Mouse (Mus musculus): ENCODE measurements around the gene Nampt. TPM values are rescaled to one million over a fixed set of nuclear protein-coding genes. Genes with fewer than 3 reads are reported as not detected.

Nampt gene
- polyA plus RNA-seq, 1 experiment from 2014 or later = 19.8 TPM

GRCm38 (mm10) chr12:32828137-32828760 lies 8.9 kb downstream of the Nampt start:
- H3K27ac ChIP-seq (replicated peaks in 1 of 2; ENCODE audit: control insufficient read depth in 1 of 2, insufficient read depth in 1 of 2, low read depth in 2 of 2, low read length in 2 of 2) = no peak overlapping the region
- no peaks in the 10 kb centered on the region for H3K9me3 ChIP-seq (ENCODE audit: control insufficient read depth, low read length)
- ATAC-seq (ENCODE audit: insufficient number of reproducible peaks, insufficient read depth, low FRiP score, low read depth) = no peak
- no peak overlapping the region for H3K9ac ChIP-seq (ENCODE audit: low read length)
- H3K4me1 ChIP-seq (ENCODE audit: control insufficient read depth in 2 of 2, insufficient read depth in 2 of 2, low read length in 2 of 2) = no peaks in the 10 kb centered on the region; a peak in 1 of 4 replicates
- no peak overlapping the region for H3K4me3 ChIP-seq (ENCODE audit: control insufficient read depth in 1 of 2, insufficient read depth in 1 of 2, low read depth in 1 of 2, low read length in 2 of 2)
- peaks cover 17% of the 10 kb centered on the region for H3K36me3 ChIP-seq (ENCODE audit: control insufficient read depth, insufficient read depth, low read length)
- H3K27me3 ChIP-seq (ENCODE audit: control insufficient read depth, insufficient read depth, low read length) = no peaks in the 10 kb centered on the region
- 71% methylated on average over 8 of the region's 8 CpGs for WGBS
- H3K4me2 ChIP-seq (ENCODE audit: low read length) = no peak overlapping the region

DNA sequence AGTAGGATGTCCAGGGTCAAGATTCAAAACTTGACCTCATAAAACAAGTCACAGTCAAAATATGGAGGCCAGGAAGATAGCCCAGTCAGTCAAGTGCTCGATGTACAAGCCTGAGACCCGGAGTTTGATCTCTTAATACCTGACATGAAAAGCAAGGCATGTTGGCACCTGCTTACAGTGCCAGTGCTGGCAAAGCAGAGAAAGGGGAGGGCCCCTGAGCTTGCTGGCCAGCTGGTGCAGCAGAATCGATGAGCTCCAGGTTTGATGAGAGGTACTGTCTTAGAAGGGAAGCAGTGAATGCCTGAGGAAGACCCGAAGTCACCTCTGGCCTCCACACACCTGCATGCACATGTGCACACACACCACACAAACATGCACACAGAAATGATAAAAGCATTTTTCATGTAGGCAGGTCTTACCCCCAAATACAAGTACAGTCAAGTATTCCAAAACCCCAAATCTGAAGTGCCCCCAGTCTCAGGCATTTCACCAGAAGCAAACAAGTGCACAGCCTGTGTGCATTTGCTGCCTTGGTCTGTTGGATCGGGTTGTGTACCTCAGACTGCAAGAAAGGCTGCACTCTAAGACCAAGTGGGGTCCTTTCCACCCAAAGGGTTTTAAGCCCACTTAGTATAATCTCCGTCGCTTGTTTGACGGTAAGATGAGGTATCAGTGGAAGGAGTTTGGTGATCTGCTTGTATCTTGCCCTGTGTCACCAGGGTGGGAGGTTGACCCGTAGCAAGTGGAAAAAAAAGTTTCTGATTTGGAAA lies 10.2 kb downstream of the Nampt start:
- ATAC-seq (ENCODE audit: insufficient number of reproducible peaks, insufficient read depth, low FRiP score, low read depth) = no peak
- no peak overlapping the region for H3K4me3 ChIP-seq (ENCODE audit: control insufficient read depth in 1 of 2, insufficient read depth in 1 of 2, low read depth in 1 of 2, low read length in 2 of 2)
- no peaks in the 10 kb centered on the region for H3K27me3 ChIP-seq (ENCODE audit: control insufficient read depth, insufficient read depth, low read length)
- H3K9me3 ChIP-seq (ENCODE audit: control insufficient read depth, low read length) = no peaks in the 10 kb centered on the region
- H3K4me2 ChIP-seq (ENCODE audit: low read length) = no peak overlapping the region
- WGBS = 80% methylated on average over 9 of the region's 9 CpGs
- no peak overlapping the region for H3K27ac ChIP-seq (replicated peaks in 1 of 2; ENCODE audit: control insufficient read depth in 1 of 2, insufficient read depth in 1 of 2, low read depth in 2 of 2, low read length in 2 of 2)
- peaks cover 17% of the 10 kb centered on the region for H3K36me3 ChIP-seq (ENCODE audit: control insufficient read depth, insufficient read depth, low read length)
- H3K4me1 ChIP-seq (ENCODE audit: control insufficient read depth in 2 of 2, insufficient read depth in 2 of 2, low read length in 2 of 2) = no peaks in the 10 kb centered on the region; a peak in 1 of 4 replicates
- no peak overlapping the region for H3K9ac ChIP-seq (ENCODE audit: low read length)

GRCm38 (mm10) chr12:32832076-32832475 lies 12.7 kb downstream of the Nampt start:
- peaks cover 2 to 8% of the 10 kb centered on the region in 2 experiments for H3K4me1 ChIP-seq (ENCODE audit: control insufficient read depth in 2 of 2, insufficient read depth in 2 of 2, low read length in 2 of 2)
- H3K27ac ChIP-seq (replicated peaks in 1 of 2; ENCODE audit: control insufficient read depth in 1 of 2, insufficient read depth in 1 of 2, low read depth in 2 of 2, low read length in 2 of 2) = no peak overlapping the region
- 97% methylated on average over 3 of the region's 3 CpGs for WGBS
- ATAC-seq (ENCODE audit: insufficient number of reproducible peaks, insufficient read depth, low FRiP score, low read depth) = no peak
- peaks cover 17% of the 10 kb centered on the region for H3K36me3 ChIP-seq (ENCODE audit: control insufficient read depth, insufficient read depth, low read length)
- H3K9ac ChIP-seq (ENCODE audit: low read length) = no peak overlapping the region
- no peak overlapping the region for H3K4me2 ChIP-seq (ENCODE audit: low read length)
- no peaks in the 10 kb centered on the region for H3K9me3 ChIP-seq (ENCODE audit: control insufficient read depth, low read length)
- H3K4me3 ChIP-seq (ENCODE audit: control insufficient read depth in 1 of 2, insufficient read depth in 1 of 2, low read depth in 1 of 2, low read length in 2 of 2) = no peak overlapping the region
- no peaks in the 10 kb centered on the region for H3K27me3 ChIP-seq (ENCODE audit: control insufficient read depth, insufficient read depth, low read length)

GRCm38 (mm10) chr12:32834781-32835180 lies 15.4 kb downstream of the Nampt start:
- 84% methylated on average over 6 of the region's 6 CpGs for WGBS
- H3K4me2 ChIP-seq (ENCODE audit: low read length) = no peak overlapping the region
- no peak overlapping the region for H3K27ac ChIP-seq (replicated peaks in 1 of 2; ENCODE audit: control insufficient read depth in 1 of 2, insufficient read depth in 1 of 2, low read depth in 2 of 2, low read length in 2 of 2)
- H3K27me3 ChIP-seq (ENCODE audit: control insufficient read depth, insufficient read depth, low read length) = no peaks in the 10 kb centered on the region
- H3K9me3 ChIP-seq (ENCODE audit: control insufficient read depth, low read length) = no peaks in the 10 kb centered on the region
- H3K9ac ChIP-seq (ENCODE audit: low read length) = no peak overlapping the region
- peaks cover 30% of the 10 kb centered on the region for H3K36me3 ChIP-seq (ENCODE audit: control insufficient read depth, insufficient read depth, low read length)
- no peak for ATAC-seq (ENCODE audit: insufficient number of reproducible peaks, insufficient read depth, low FRiP score, low read depth)
- H3K4me3 ChIP-seq (ENCODE audit: control insufficient read depth in 1 of 2, insufficient read depth in 1 of 2, low read depth in 1 of 2, low read length in 2 of 2) = no peak overlapping the region
- peaks cover 2 to 8% of the 10 kb centered on the region in 2 experiments; a peak in 3 of 4 replicates for H3K4me1 ChIP-seq (ENCODE audit: control insufficient read depth in 2 of 2, insufficient read depth in 2 of 2, low read length in 2 of 2)

- peaks cover 30% of the 10 kb centered on the region for H3K36me3 ChIP-seq (ENCODE audit: control insufficient read depth, insufficient read depth, low read length)
- 30% methylated on average over 4 of the region's 4 CpGs for WGBS
- no peak overlapping the region for H3K4me3 ChIP-seq (ENCODE audit: control insufficient read depth in 1 of 2, insufficient read depth in 1 of 2, low read depth in 1 of 2, low read length in 2 of 2)
- H3K27me3 ChIP-seq (ENCODE audit: control insufficient read depth, insufficient read depth, low read length) = no peaks in the 10 kb centered on the region
- no peak overlapping the region for H3K4me2 ChIP-seq (ENCODE audit: low read length)
- H3K4me1 ChIP-seq (ENCODE audit: control insufficient read depth in 2 of 2, insufficient read depth in 2 of 2, low read length in 2 of 2) = peaks cover 2 to 8% of the 10 kb centered on the region in 2 experiments; a peak in 3 of 4 replicates
- no peak overlapping the region for H3K27ac ChIP-seq (replicated peaks in 1 of 2; ENCODE audit: control insufficient read depth in 1 of 2, insufficient read depth in 1 of 2, low read depth in 2 of 2, low read length in 2 of 2)
- no peak for ATAC-seq (ENCODE audit: insufficient number of reproducible peaks, insufficient read depth, low FRiP score, low read depth)
- H3K9ac ChIP-seq (ENCODE audit: low read length) = no peak overlapping the region
- H3K9me3 ChIP-seq (ENCODE audit: control insufficient read depth, low read length) = no peaks in the 10 kb centered on the region
Observed at GRCm38 (mm10) chr12:32835235-32835634, 15.9 kb downstream of the Nampt start.

DNA sequence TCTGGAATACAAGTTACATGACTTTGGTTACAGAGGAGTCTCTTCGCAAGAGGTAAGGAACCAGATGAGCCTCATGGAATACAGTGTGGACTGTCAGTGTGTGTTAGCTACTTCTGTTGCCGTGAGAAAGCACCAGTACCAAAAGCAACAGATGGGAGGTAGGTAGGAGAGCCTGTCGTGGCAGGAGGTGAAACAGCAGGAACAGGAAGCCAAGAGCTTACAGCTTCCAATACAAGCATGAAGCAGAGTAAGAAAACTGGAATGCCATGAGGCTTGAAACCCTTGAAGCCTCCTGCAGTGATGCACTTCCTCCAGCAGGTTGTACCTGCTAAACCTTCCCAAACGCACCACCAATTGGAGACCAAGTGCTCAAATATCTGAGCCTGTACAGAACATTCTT lies 19.1 kb downstream of the Nampt start:
- H3K27me3 ChIP-seq (ENCODE audit: control insufficient read depth, insufficient read depth, low read length) = no peaks in the 10 kb centered on the region
- WGBS = 88% methylated on average over 4 of the region's 4 CpGs
- no peaks in the 10 kb centered on the region for H3K9me3 ChIP-seq (ENCODE audit: control insufficient read depth, low read length)
- no peak overlapping the region for H3K9ac ChIP-seq (ENCODE audit: low read length)
- no peak overlapping the region for H3K4me3 ChIP-seq (ENCODE audit: control insufficient read depth in 1 of 2, insufficient read depth in 1 of 2, low read depth in 1 of 2, low read length in 2 of 2)
- H3K36me3 ChIP-seq (ENCODE audit: control insufficient read depth, insufficient read depth, low read length) = peaks cover 32% of the 10 kb centered on the region
- no peak overlapping the region for H3K27ac ChIP-seq (replicated peaks in 1 of 2; ENCODE audit: control insufficient read depth in 1 of 2, insufficient read depth in 1 of 2, low read depth in 2 of 2, low read length in 2 of 2)
- no peak for ATAC-seq (ENCODE audit: insufficient number of reproducible peaks, insufficient read depth, low FRiP score, low read depth)
- H3K4me2 ChIP-seq (ENCODE audit: low read length) = no peak overlapping the region
- H3K4me1 ChIP-seq (ENCODE audit: control insufficient read depth in 2 of 2, insufficient read depth in 2 of 2, low read length in 2 of 2) = peaks cover 5 to 8% of the 10 kb centered on the region in 2 experiments

GRCm38 (mm10) chr12:32838954-32839353 lies 19.6 kb downstream of the Nampt start:
- H3K36me3 ChIP-seq (ENCODE audit: control insufficient read depth, insufficient read depth, low read length) = peaks cover 34% of the 10 kb centered on the region

More at GRCm38 (mm10) chr12:32838954-32839353, 19.6 kb downstream of the Nampt start:
- no peak for ATAC-seq (ENCODE audit: insufficient number of reproducible peaks, insufficient read depth, low FRiP score, low read depth)
- Histone ChIP-seq H3K9me3 (ENCODE audit: control insufficient read depth, low read length) (no peaks in the 10 kb centered on the region), H3K4me2 (ENCODE audit: low read length) (no peak overlapping the region), H3K27ac (replicated peaks in 1 of 2; ENCODE audit: control insufficient read depth in 1 of 2, insufficient read depth in 1 of 2, low read depth in 2 of 2, low read length in 2 of 2) (no peak overlapping the region), H3K4me1 (ENCODE audit: control insufficient read depth in 2 of 2, insufficient read depth in 2 of 2, low read length in 2 of 2) (peaks cover 5 to 8% of the 10 kb centered on the region in 2 experiments), H3K4me3 (ENCODE audit: control insufficient read depth in 1 of 2, insufficient read depth in 1 of 2, low read depth in 1 of 2, low read length in 2 of 2) (no peak overlapping the region), H3K9ac (ENCODE audit: low read length) (no peak overlapping the region), H3K27me3 (ENCODE audit: control insufficient read depth, insufficient read depth, low read length) (no peaks in the 10 kb centered on the region)
- WGBS = 90% methylated on average over 9 of the region's 9 CpGs

All from heart, embryonic 14.5 days (tissue).